Mouse (Mus musculus) stomach, embryonic 15.5 days (tissue): Measurements from ENCODE around the gene Spryd3. TPM values are rescaled to one million over a fixed set of nuclear protein-coding genes. Genes with fewer than 3 reads are reported as not detected.

Experiments used
- ATAC-seq: fragments of 200-750 bp; cut with Nextera tagmentation; 2 replicates; pipeline ENCODE4 v1.8.0; 2017; ENCODE audit warnings: low read depth, moderate number of reproducible peaks, moderate TSS enrichment; ENCODE audit not compliant: insufficient read depth, low FRiP score
- H3K27ac ChIP-seq: fragments of 300-500 bp; sonication (generic); 2 replicates; pipeline ENCODE4 v1.5.1; 2015; ENCODE audit warnings: mild to moderate bottlenecking, inconsistent platforms
- H3K27me3 ChIP-seq: fragments of 300-500 bp; sonication (generic); replicated peaks from 2 replicates; pipeline ENCODE4 v1.6.1; 2015; ENCODE audit warnings: inconsistent platforms
- H3K36me3 ChIP-seq: fragments of 300-500 bp; sonication (generic); 2 replicates; pipeline ENCODE4 v1.6.1; 2015; ENCODE audit warnings: inconsistent platforms
- H3K4me1 ChIP-seq: fragments of 300-500 bp; sonication (generic); 2 replicates; pipeline ENCODE4 v1.6.1; 2015; ENCODE audit warnings: inconsistent platforms
- H3K4me2 ChIP-seq: fragments of 300-500 bp; sonication (generic); 2 replicates; pipeline ENCODE4 v1.6.1; 2015; ENCODE audit warnings: mild to moderate bottlenecking, inconsistent platforms
- H3K4me3 ChIP-seq: fragments of 300-500 bp; sonication (generic); replicated peaks from 2 replicates; pipeline ENCODE4 v1.5.1; 2015; ENCODE audit warnings: inconsistent platforms
- H3K9ac ChIP-seq: fragments of 300-500 bp; sonication (generic); 2 replicates; pipeline ENCODE4 v1.6.1; 2015; ENCODE audit warnings: inconsistent platforms
- H3K9me3 ChIP-seq: fragments of 300-500 bp; sonication (generic); 2 replicates; pipeline ENCODE4 v1.6.1; 2016; ENCODE audit warnings: inconsistent platforms
- WGBS: fragments of 180-500 bp; shearing (Covaris S2); methylation state at CpG from one replicate; pipeline ENCODE4 v1.1.7; 2015; 5-methylcytosine and 5-hydroxymethylcytosine counted together
- polyA plus RNA-seq: library from polyadenylated mRNA; unstranded; fragments of >200 nt; fragmentation: Nextera tagmentation; extraction: Ambion mirVana; gene quantifications from 2 replicates; pipeline ENCODE4 v1.2.1, GENCODE M21; 2015

Gene Spryd3
- polyA plus RNA-seq, 1 experiment from 2014 or later = 25.0 TPM

- Histone ChIP-seq H3K4me2 (no peak overlapping the region), H3K27me3 (peaks cover 19% of the 10 kb centered on the region), H3K9me3 (no peaks in the 10 kb centered on the region), H3K27ac (no peak overlapping the region), H3K4me3 (no peak overlapping the region), H3K36me3 (no peaks in the 10 kb centered on the region), H3K9ac (no peak overlapping the region), H3K4me1 (peaks cover 22% of the 10 kb centered on the region)
- WGBS = 79% methylated on average over 10 of the region's 10 CpGs
- no peak; the same call in 1 of the 2 replicates for ATAC-seq
Observed at GRCm38 (mm10) chr15:102145330-102145729, 9.3 kb upstream of the Spryd3 start.

GRCm38 (mm10) chr15:102144726-102145125 is 8.7 kb upstream of the Spryd3 start:
- WGBS = 17% methylated on average over 19 of the region's 19 CpGs
- peaks cover 19% of the 10 kb centered on the region for H3K27me3 ChIP-seq
- no peak overlapping the region for H3K27ac ChIP-seq

GRCm38 (mm10) chr15:102144274-102144711 is 8.3 kb upstream of the Spryd3 start, which contains the start of gene Igfbp6:
TSS of gene Igfbp6 (plus strand) at chr15:102144362.
- 10% methylated on average over 22 of the region's 22 CpGs for WGBS
- Histone ChIP-seq H3K9me3 (no peaks in the 10 kb centered on the region), H3K4me3 (peak within 1 kb of the TSS; percentile 26), H3K9ac (no peak within 1 kb of the TSS), H3K36me3 (no peaks in the 10 kb centered on the region), H3K4me1 (peaks cover 18% of the 10 kb centered on the region), H3K27ac (no peak within 1 kb of the TSS), H3K27me3 (peaks cover 19% of the 10 kb centered on the region), H3K4me2 (peak within 1 kb of the TSS; percentile 45)
- ATAC-seq = no peak

More at GRCm38 (mm10) chr15:102144726-102145125, 8.7 kb upstream of the Spryd3 start:
- Histone ChIP-seq H3K9me3 (no peaks in the 10 kb centered on the region), H3K36me3 (no peaks in the 10 kb centered on the region), H3K4me3 (peak overlapping the region; percentile 26), H3K4me1 (peaks cover 18% of the 10 kb centered on the region), H3K9ac (no peak overlapping the region), H3K4me2 (peak overlapping the region; percentile 45)
- ATAC-seq = no peak

GRCm38 (mm10) chr15:102142914-102143912 is 7.2 kb upstream of the Spryd3 start:
- ATAC-seq = no peak
- H3K27ac ChIP-seq = no peak overlapping the region
- H3K27me3 ChIP-seq = peaks cover 19% of the 10 kb centered on the region
- no peak overlapping the region for H3K4me3 ChIP-seq
- no peaks in the 10 kb centered on the region for H3K36me3 ChIP-seq
- H3K4me1 ChIP-seq = peaks cover 18% of the 10 kb centered on the region
- WGBS = 48% methylated on average over 23 of the region's 23 CpGs
- H3K9ac ChIP-seq = no peak overlapping the region
- H3K9me3 ChIP-seq = no peaks in the 10 kb centered on the region
- no peak overlapping the region for H3K4me2 ChIP-seq

- Histone ChIP-seq H3K9ac (no peak overlapping the region), H3K4me3 (no peak overlapping the region), H3K4me1 (peaks cover 26% of the 10 kb centered on the region), H3K27ac (no peak overlapping the region), H3K9me3 (no peaks in the 10 kb centered on the region), H3K36me3 (no peaks in the 10 kb centered on the region), H3K27me3 (peaks cover 19% of the 10 kb centered on the region), H3K4me2 (no peak overlapping the region)
- WGBS = 83% methylated on average over 5 of the region's 5 CpGs
- ATAC-seq = no peak
Observed at GRCm38 (mm10) chr15:102141120-102141519, 5.1 kb upstream of the Spryd3 start.

GRCm38 (mm10) chr15:102135522-102136128 is 409 bp downstream of the Spryd3 start:
- peaks cover 16% of the 10 kb centered on the region for H3K4me1 ChIP-seq
- H3K36me3 ChIP-seq = peaks cover 15% of the 10 kb centered on the region; the same call in 1 of the 2 replicates
- peak overlapping the region; percentile 77 for H3K9ac ChIP-seq
- 2% methylated on average over 34 of the region's 35 CpGs for WGBS
- ATAC-seq = no peak; the same call in 1 of the 2 replicates
- H3K27me3 ChIP-seq = no peaks in the 10 kb centered on the region
- H3K9me3 ChIP-seq = no peaks in the 10 kb centered on the region
- peak overlapping the region; percentile 89 for H3K4me3 ChIP-seq
- H3K27ac ChIP-seq = peak overlapping the region; percentile 76
- H3K4me2 ChIP-seq = peak overlapping the region; percentile 83

- Histone ChIP-seq H3K4me1 (peaks cover 16% of the 10 kb centered on the region), H3K27me3 (no peaks in the 10 kb centered on the region), H3K36me3 (peaks cover 24% of the 10 kb centered on the region), H3K4me2 (peak overlapping the region; percentile 83; the same call in 1 of the 2 replicates), H3K9me3 (no peaks in the 10 kb centered on the region), H3K27ac (no peak overlapping the region), H3K4me3 (peak overlapping the region; percentile 89; the same call in 1 of the 2 replicates), H3K9ac (no peak overlapping the region)
- 60% methylated on average over 2 of the region's 2 CpGs for WGBS
- ATAC-seq = no peak
Observed at GRCm38 (mm10) chr15:102134709-102135108, 1.3 kb downstream of the Spryd3 start.

- Histone ChIP-seq H3K36me3 (peaks cover 35% of the 10 kb centered on the region), H3K4me2 (no peak overlapping the region), H3K9me3 (no peaks in the 10 kb centered on the region), H3K27me3 (no peaks in the 10 kb centered on the region), H3K27ac (peak overlapping the region; percentile 46; the same call in 1 of the 2 replicates), H3K9ac (no peak overlapping the region), H3K4me3 (no peak overlapping the region), H3K4me1 (peaks cover 16% of the 10 kb centered on the region)
- ATAC-seq = no peak
- 58% methylated on average over 9 of the region's 9 CpGs for WGBS
Observed at GRCm38 (mm10) chr15:102133314-102133713, 2.7 kb downstream of the Spryd3 start.

GRCm38 (mm10) chr15:102126303-102126702 is 9.7 kb downstream of the Spryd3 start:
- H3K36me3 ChIP-seq = peaks cover 62% of the 10 kb centered on the region
- no peak overlapping the region for H3K4me2 ChIP-seq
- no peak overlapping the region for H3K27ac ChIP-seq
- no peaks in the 10 kb centered on the region for H3K27me3 ChIP-seq
- ATAC-seq = no peak
- no peaks in the 10 kb centered on the region for H3K9me3 ChIP-seq
- WGBS = 56% methylated on average over 2 of the region's 2 CpGs
- no peaks in the 10 kb centered on the region for H3K4me1 ChIP-seq
- no peak overlapping the region for H3K9ac ChIP-seq
- no peak overlapping the region for H3K4me3 ChIP-seq

GRCm38 (mm10) chr15:102120530-102120929 is 15.5 kb downstream of the Spryd3 start:
- H3K9me3 ChIP-seq = no peaks in the 10 kb centered on the region
- H3K4me3 ChIP-seq = no peak overlapping the region
- H3K36me3 ChIP-seq = peaks cover 43% of the 10 kb centered on the region
- no peak overlapping the region for H3K27ac ChIP-seq
- H3K9ac ChIP-seq = no peak overlapping the region
- no peak for ATAC-seq
- H3K4me1 ChIP-seq = peaks cover 9% of the 10 kb centered on the region; the same call in 1 of the 2 replicates
- no peak overlapping the region for H3K4me2 ChIP-seq
- H3K27me3 ChIP-seq = no peaks in the 10 kb centered on the region
- WGBS = 75% methylated on average over 5 of the region's 5 CpGs

GRCm38 (mm10) chr15:102119831-102120170 is 16.2 kb downstream of the Spryd3 start:
- no peak for ATAC-seq
- 60% methylated on average over 2 of the region's 2 CpGs for WGBS
- no peak overlapping the region for H3K27ac ChIP-seq
- H3K4me2 ChIP-seq = no peak overlapping the region
- peaks cover 9% of the 10 kb centered on the region; the same call in 1 of the 2 replicates for H3K4me1 ChIP-seq
- no peak overlapping the region for H3K9ac ChIP-seq
- H3K4me3 ChIP-seq = no peak overlapping the region
- peaks cover 46% of the 10 kb centered on the region for H3K36me3 ChIP-seq
- no peaks in the 10 kb centered on the region for H3K27me3 ChIP-seq
- no peaks in the 10 kb centered on the region for H3K9me3 ChIP-seq
